Mouse (Mus musculus) adrenal gland, adult (tissue): ENCODE data around the gene Hspe1.

ENCODE experiments used
- DNase-seq, 2 experiments: peaks; one replicate each; pipeline ENCODE4 v3.0.0; 2022 to 2023; ENCODE audit warnings: low spot score in 1 of 2; ENCODE audit not compliant: inconsistent age in 2 of 2

The Hspe1 gene

DNA sequence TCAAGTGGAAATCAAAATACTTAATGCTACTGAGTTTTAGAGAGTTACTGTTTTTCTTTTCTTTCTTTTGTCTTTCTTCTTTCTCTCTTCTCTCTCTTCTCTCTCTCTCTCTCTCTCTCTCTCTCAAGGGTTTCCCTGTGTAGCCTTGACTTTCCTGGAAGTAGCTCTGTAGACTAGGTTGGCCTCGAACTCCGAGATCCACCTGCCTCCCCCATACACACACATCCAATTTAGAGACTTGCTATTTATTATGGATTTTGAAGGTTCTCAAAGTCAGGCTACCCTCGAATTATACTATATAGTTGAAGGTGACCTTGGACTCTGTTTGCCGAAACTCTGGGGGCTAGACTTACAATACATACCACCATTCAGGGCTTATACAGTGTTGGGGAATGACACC lies 44.4 kb downstream of the Hspe1 start:
- DNase-seq: peak in 1 of 2 experiments; percentile 68

DNA sequence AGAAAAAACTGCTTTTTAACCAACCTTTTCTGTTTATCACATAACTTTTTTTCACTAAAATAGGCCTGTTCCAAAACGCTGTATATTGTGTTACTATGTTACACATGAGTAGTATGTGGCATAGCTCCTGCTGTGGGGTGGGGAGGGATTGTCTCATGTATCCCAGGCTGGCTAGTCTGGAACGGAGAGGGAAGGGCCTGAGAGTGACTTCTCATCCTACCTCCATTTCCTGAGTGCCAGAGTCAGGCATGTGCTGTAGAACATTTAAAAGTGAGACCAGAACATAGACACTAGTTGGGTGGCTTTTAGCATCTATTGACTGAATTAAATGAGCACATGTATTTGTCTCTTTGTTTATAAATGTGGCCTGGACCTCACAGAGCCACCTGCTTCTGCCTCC lies 45.2 kb downstream of the Hspe1 start:
- DNase-seq: peak; percentile 27 to 79

DNA sequence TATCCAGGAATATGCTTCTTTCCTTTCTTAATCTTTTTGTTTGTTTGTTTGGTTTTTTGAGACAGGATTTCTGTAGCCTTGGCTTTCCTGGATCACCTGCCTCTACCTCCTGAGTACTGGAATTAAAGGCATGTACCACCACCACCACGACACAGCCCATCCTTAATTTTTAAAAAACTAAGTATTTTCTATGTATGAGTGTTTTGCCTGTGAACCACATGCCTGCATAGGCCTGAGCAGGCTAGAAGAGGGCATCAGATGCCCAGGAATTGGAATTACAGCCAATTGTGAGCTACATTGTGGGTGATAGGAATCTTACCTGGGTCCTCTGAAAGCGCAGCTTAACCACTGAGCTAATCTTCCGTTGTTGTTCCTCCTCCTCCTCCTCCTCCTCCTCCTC lies 46.4 kb downstream of the Hspe1 start:
- DNase-seq: peak in 1 of 2 experiments; percentile 54

DNA sequence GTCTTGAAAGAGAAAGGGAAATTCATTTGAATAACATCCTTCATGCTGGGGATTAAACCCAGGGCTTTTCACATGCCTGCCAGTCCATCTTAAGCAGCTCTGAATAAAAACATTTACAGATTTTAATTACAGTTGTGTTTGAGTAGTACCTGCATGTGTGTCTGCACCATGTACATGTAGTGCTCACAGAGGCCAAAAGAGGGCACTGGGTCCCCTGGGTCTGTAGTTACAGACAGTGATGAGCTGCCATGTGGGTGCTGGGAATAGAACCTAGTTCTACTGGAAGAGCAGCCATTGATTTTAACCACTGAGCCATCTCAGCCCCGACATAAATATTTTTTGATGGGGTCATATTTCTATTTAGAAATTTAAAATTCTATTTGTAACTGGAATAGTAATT lies 47.9 kb downstream of the Hspe1 start:
- peak in 1 of 2 experiments; percentile 71 for DNase-seq
